Mouse (Mus musculus): ENCODE results near the gene Hnrnpll.

DNA sequence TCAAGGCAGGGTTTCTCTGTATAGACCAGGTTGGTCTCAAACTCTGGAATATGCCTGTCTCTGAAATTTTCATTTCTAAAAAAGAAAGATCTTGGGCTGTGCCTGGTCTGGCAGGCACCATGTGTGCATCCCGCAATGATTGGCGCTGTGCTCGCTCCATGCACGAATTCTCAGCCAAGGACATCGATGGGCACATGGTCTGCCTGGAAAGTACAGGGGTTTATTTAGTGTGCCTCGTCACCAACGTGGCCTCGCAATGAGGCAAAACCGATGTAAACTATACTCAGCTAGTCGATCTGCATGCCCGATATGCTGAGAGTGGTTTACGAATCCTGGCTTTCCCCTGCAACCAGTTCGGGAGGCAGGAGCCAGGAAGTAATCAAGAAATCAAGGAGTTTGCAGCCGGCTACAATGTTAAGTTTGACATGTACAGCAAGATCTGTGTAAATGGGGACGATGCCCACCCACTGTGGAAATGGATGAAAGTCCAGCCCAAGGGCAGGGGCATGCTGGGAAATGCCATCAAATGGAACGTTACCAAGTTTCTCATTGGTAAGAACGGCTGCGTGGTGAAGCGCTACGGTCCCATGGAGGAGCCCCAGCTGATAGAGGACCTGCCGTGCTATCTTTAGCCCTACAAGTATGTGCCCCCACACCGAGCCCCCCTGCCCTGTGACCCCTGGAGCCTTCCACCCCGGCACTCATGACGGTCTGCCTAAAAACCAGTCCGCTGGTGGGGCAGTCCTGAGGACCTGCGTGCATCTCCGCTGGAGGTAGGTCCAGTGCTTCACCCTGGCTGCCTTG, 8.0 kb downstream of the Hnrnpll start:
- TF ChIP-seq CTCF (IDR thresholded peaks at IDR 0.05; ENCODE audit: low read depth), result no peak
- TF ChIP-seq EP300 (IDR thresholded peaks at IDR 0.05; ENCODE audit: low read depth), result no peak
